Mouse (Mus musculus): ENCODE measurements around the gene Clec18a. TPM values are rescaled to one million over a fixed set of nuclear protein-coding genes. Genes with fewer than 3 reads are reported as not detected.
"Not testable (repeated sequence)": the region's sequence is repeated elsewhere in the genome, so short reads cannot be mapped to it uniquely, and the experiment has no call there.

The Clec18a gene
- polyA plus RNA-seq, 1 experiment from 2014 or later = not detected

- no peaks in the 10 kb centered on the region for H3K27me3 ChIP-seq (ENCODE audit: control insufficient read depth, insufficient read depth, low read length)
- no peak for DNase-seq (ENCODE audit: low spot score)
- no peak overlapping the region for H3K4me3 ChIP-seq (ENCODE audit: low read depth, low read length)
- H3K27ac ChIP-seq (replicated peaks) = no peak overlapping the region
- no peak for ATAC-seq (ENCODE audit: low FRiP score, low TSS enrichment)
- no peaks in the 10 kb centered on the region for H3K36me3 ChIP-seq (ENCODE audit: control insufficient read depth, insufficient read depth, low read length)
- H3K9me3 ChIP-seq (ENCODE audit: control insufficient read depth, low read length) = no peaks in the 10 kb centered on the region
- H3K4me2 ChIP-seq (replicated peaks; ENCODE audit: low read depth) = no peak overlapping the region
- 76% methylated on average over 7 of the region's 7 CpGs for WGBS
- no peak overlapping the region for H3K9ac ChIP-seq (ENCODE audit: low read length)
- TF ChIP-seq CTCF (IDR thresholded peaks at IDR 0.05; ENCODE audit: low read depth) (no peak), EP300 (optimal IDR thresholded peaks at IDR 0.05) (no peak)
- no peaks in the 10 kb centered on the region for H3K4me1 ChIP-seq (replicated peaks; ENCODE audit: control insufficient read depth, insufficient read depth)
Observed at GRCm38 (mm10) chr8:111091706-111092105, 520 bp downstream of the Clec18a start.

DNA sequence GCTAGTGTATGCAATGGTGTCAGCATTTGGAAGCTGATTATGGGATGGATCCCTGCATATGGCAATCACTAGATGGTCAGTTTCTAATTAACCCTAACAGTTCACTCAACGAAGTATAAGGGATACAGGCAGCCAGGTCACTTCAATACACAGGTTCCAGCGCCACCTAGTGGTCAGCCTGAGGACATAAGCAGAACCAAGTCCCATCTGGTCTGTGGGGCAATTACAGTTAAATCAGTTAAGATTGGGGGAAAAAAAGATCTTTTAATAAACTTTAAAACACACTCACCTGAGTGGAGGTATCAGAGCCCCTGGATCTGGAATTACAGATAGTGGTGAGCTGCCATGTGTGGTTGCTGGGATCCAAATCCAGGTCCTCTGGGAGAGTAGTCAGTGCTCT is 2.1 kb downstream of the Clec18a start:
- H3K4me1 ChIP-seq (replicated peaks; ENCODE audit: control insufficient read depth, insufficient read depth) = no peaks in the 10 kb centered on the region
- H3K4me3 ChIP-seq (ENCODE audit: low read depth, low read length) = no peak overlapping the region
- ATAC-seq (ENCODE audit: low FRiP score, low TSS enrichment) (no peak), DNase-seq (ENCODE audit: low spot score) (peak; percentile 83)
- H3K36me3 ChIP-seq (ENCODE audit: control insufficient read depth, insufficient read depth, low read length) = no peaks in the 10 kb centered on the region
- 2% methylated on average over 2 of the region's 2 CpGs for WGBS
- H3K4me2 ChIP-seq (replicated peaks; ENCODE audit: low read depth) = no peak overlapping the region
- no peaks in the 10 kb centered on the region for H3K9me3 ChIP-seq (ENCODE audit: control insufficient read depth, low read length)
- no peak overlapping the region for H3K9ac ChIP-seq (ENCODE audit: low read length)
- H3K27ac ChIP-seq (replicated peaks) = no peak overlapping the region
- TF ChIP-seq CTCF (IDR thresholded peaks at IDR 0.05; ENCODE audit: low read depth) (peak; percentile 90), EP300 (optimal IDR thresholded peaks at IDR 0.05) (no peak)
- no peaks in the 10 kb centered on the region for H3K27me3 ChIP-seq (ENCODE audit: control insufficient read depth, insufficient read depth, low read length)

GRCm38 (mm10) chr8:111083936-111084335 is 8.3 kb downstream of the Clec18a start:
- H3K9ac ChIP-seq (ENCODE audit: low read length); H3K27ac ChIP-seq (replicated peaks); ATAC-seq (ENCODE audit: low FRiP score, low TSS enrichment): not testable (repeated sequence)

GRCm38 (mm10) chr8:111081580-111082258 is 10.5 kb downstream of the Clec18a start:
- H3K36me3 ChIP-seq (ENCODE audit: control insufficient read depth, insufficient read depth, low read length) = no peaks in the 10 kb centered on the region
- 62% methylated on average over 12 of the region's 12 CpGs for WGBS
- H3K4me1 ChIP-seq (replicated peaks; ENCODE audit: control insufficient read depth, insufficient read depth) = no peaks in the 10 kb centered on the region
- H3K4me2 ChIP-seq (replicated peaks; ENCODE audit: low read depth) = no peak overlapping the region
- H3K4me3 ChIP-seq (ENCODE audit: low read depth, low read length) = no peak overlapping the region
- no peak for TF ChIP-seq CTCF (IDR thresholded peaks at IDR 0.05; ENCODE audit: low read depth)
- TF ChIP-seq EP300 (optimal IDR thresholded peaks at IDR 0.05) = no peak
- H3K27me3 ChIP-seq (ENCODE audit: control insufficient read depth, insufficient read depth, low read length) = no peaks in the 10 kb centered on the region
- H3K9ac ChIP-seq (ENCODE audit: low read length) = no peak overlapping the region
- no peak overlapping the region for H3K27ac ChIP-seq (replicated peaks)
- ATAC-seq (ENCODE audit: low FRiP score, low TSS enrichment) (no peak), DNase-seq (ENCODE audit: low spot score) (no peak)
- H3K9me3 ChIP-seq (ENCODE audit: control insufficient read depth, low read length) = no peaks in the 10 kb centered on the region

More at GRCm38 (mm10) chr8:111083936-111084335, 8.3 kb downstream of the Clec18a start:
- WGBS = 93% methylated on average over 5 of the region's 5 CpGs
- H3K4me2 ChIP-seq (replicated peaks; ENCODE audit: low read depth); H3K4me3 ChIP-seq (ENCODE audit: low read depth, low read length); H3K36me3 ChIP-seq (ENCODE audit: control insufficient read depth, insufficient read depth, low read length); H3K4me1 ChIP-seq (replicated peaks; ENCODE audit: control insufficient read depth, insufficient read depth); DNase-seq (ENCODE audit: low spot score); H3K9me3 ChIP-seq (ENCODE audit: control insufficient read depth, low read length); H3K27me3 ChIP-seq (ENCODE audit: control insufficient read depth, insufficient read depth, low read length): not testable (repeated sequence)

DNA sequence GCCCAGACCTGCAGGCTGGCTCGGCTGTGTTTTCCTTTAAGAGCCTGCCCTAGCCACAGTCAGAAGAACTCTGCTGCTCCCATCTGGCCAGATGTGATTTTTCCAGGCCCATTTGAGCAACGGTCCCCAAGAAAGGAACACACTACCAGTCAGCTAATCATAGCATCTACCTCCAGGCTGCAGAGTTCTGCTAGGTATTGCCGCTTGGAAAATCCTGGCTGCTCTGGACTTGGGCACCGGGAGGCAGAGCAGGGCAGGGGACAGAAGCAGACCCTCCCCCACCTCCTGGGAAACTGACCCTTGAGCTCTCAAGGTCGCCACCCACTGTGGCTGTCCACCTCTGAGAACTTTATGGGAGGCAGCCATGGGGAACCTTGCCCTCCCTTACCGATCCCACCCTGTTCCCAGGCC is 12.4 kb downstream of the Clec18a start:
- DNase-seq (ENCODE audit: low spot score) (peak; percentile 47), ATAC-seq (ENCODE audit: low FRiP score, low TSS enrichment) (0 out of 2 replicates have a peak, but pooled peaks have one; percentile 26)
- TF ChIP-seq EP300 (optimal IDR thresholded peaks at IDR 0.05) (no peak), CTCF (IDR thresholded peaks at IDR 0.05; ENCODE audit: low read depth) (peak; percentile 75)
- H3K4me2 ChIP-seq (replicated peaks; ENCODE audit: low read depth) = no peak overlapping the region
- no peaks in the 10 kb centered on the region for H3K9me3 ChIP-seq (ENCODE audit: control insufficient read depth, low read length)
- H3K27me3 ChIP-seq (ENCODE audit: control insufficient read depth, insufficient read depth, low read length) = no peaks in the 10 kb centered on the region
- H3K36me3 ChIP-seq (ENCODE audit: control insufficient read depth, insufficient read depth, low read length) = no peaks in the 10 kb centered on the region
- 30% methylated on average over 6 of the region's 6 CpGs for WGBS
- H3K4me3 ChIP-seq (ENCODE audit: low read depth, low read length) = no peak overlapping the region
- no peak overlapping the region for H3K27ac ChIP-seq (replicated peaks)
- H3K4me1 ChIP-seq (replicated peaks; ENCODE audit: control insufficient read depth, insufficient read depth) = no peaks in the 10 kb centered on the region
- H3K9ac ChIP-seq (ENCODE audit: low read length) = no peak overlapping the region

DNA sequence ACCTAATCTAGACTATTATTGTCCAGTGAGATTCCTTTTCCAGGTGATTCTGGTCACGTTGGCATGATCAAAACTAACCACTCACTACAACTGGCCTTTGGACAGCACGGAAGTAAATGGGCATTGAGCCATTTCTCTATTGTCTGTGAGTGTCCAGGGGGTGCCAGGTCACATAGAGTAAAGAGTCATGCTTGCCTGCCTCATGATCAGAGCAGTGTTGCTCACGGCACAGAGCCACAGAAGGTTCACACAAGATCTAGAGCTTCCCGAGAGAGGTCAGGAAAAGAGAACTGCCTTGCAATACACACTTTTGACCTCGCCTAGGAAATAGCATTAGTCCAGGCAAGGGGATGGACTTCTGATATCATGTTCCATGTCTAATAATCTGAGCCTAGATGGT is 12.8 kb downstream of the Clec18a start:
- WGBS = 55% methylated on average over 5 of the region's 5 CpGs
- Histone ChIP-seq H3K9me3 (ENCODE audit: control insufficient read depth, low read length) (no peaks in the 10 kb centered on the region), H3K4me3 (ENCODE audit: low read depth, low read length) (no peak overlapping the region), H3K4me1 (replicated peaks; ENCODE audit: control insufficient read depth, insufficient read depth) (no peaks in the 10 kb centered on the region), H3K27ac (replicated peaks) (no peak overlapping the region), H3K4me2 (replicated peaks; ENCODE audit: low read depth) (no peak overlapping the region), H3K9ac (ENCODE audit: low read length) (no peak overlapping the region), H3K36me3 (ENCODE audit: control insufficient read depth, insufficient read depth, low read length) (no peaks in the 10 kb centered on the region), H3K27me3 (ENCODE audit: control insufficient read depth, insufficient read depth, low read length) (no peaks in the 10 kb centered on the region)
- ATAC-seq (ENCODE audit: low FRiP score, low TSS enrichment) (no peak), DNase-seq (ENCODE audit: low spot score) (no peak)
- no peak for TF ChIP-seq CTCF (IDR thresholded peaks at IDR 0.05; ENCODE audit: low read depth)
- no peak for TF ChIP-seq EP300 (optimal IDR thresholded peaks at IDR 0.05)

Data from stomach, postnatal 0 days (tissue).